Mouse (Mus musculus) forebrain, postnatal 0 days (tissue): ENCODE measurements at regions not wholly inside any gene's neighbourhood (a gene's known extent, or its start where the extent isn't known, plus 50 kb on each side); places are given as distances from the start of the nearest gene placed in this dataset.

ENCODE experiments used
- ATAC-seq: fragments of 200-750 bp; cut with Nextera tagmentation; 2 replicates; pipeline ENCODE4 v1.8.0; 2017; ENCODE audit warnings: mild to moderate bottlenecking, moderate library complexity
- DNase-seq: peaks from one replicate; pipeline ENCODE4 v3.0.0-alpha.2; 2015
- H3K27ac ChIP-seq: fragments of 300-500 bp; sonication (generic); 2 replicates; pipeline ENCODE4 v1.5.1; 2014; ENCODE audit warnings: low read depth, mild to moderate bottlenecking, antibody characterized with exemption, low read length, moderate library complexity, mixed read lengths
- H3K27me3 ChIP-seq: fragments of 300-500 bp; sonication (generic); 2 replicates; pipeline ENCODE4 v1.6.1; 2014; ENCODE audit warnings: mild to moderate bottlenecking, low read length, mixed read lengths; ENCODE audit not compliant: insufficient read depth
- H3K36me3 ChIP-seq: fragments of 300-500 bp; sonication (generic); 2 replicates; pipeline ENCODE4 v1.6.1; 2014; ENCODE audit warnings: mild to moderate bottlenecking, moderate library complexity; ENCODE audit not compliant: insufficient read depth
- H3K4me1 ChIP-seq: fragments of 300-500 bp; sonication (generic); 2 replicates; pipeline ENCODE4 v1.6.1; 2014; ENCODE audit warnings: antibody characterized with exemption; ENCODE audit not compliant: insufficient read depth
- H3K4me2 ChIP-seq: fragments of 300-500 bp; sonication (generic); 2 replicates; pipeline ENCODE4 v1.6.1; 2014; ENCODE audit warnings: low read depth, mild to moderate bottlenecking, moderate library complexity
- H3K4me3 ChIP-seq: fragments of 300-500 bp; sonication (generic); 2 replicates; pipeline ENCODE4 v1.5.1; 2014; ENCODE audit warnings: low read depth, low read length, mixed read lengths
- H3K9ac ChIP-seq: fragments of 300-500 bp; sonication (generic); 2 replicates; pipeline ENCODE4 v1.6.1; 2014; ENCODE audit warnings: mild to moderate bottlenecking
- H3K9me3 ChIP-seq: fragments of 300-500 bp; sonication (generic); 2 replicates; pipeline ENCODE4 v1.6.1; 2016; ENCODE audit warnings: low read length
- CTCF ChIP-seq: sonication (generic); IDR thresholded peaks from 2 replicates; pipeline ENCODE4 v1.5.1; 2016; ENCODE audit warnings: antibody characterized with exemption, control low read depth, low read depth
- WGBS: fragments of 180-500 bp; shearing (Covaris S2); extraction: QIAGEN DNeasy Blood & Tissue Kit; methylation state at CpG from one replicate; pipeline ENCODE4 v1.1.7; 2014; 5-methylcytosine and 5-hydroxymethylcytosine counted together

- no peaks in the 10 kb centered on the region for H3K9me3 ChIP-seq
- H3K9ac ChIP-seq = no peak overlapping the region
- 72% methylated on average over 6 of the region's 6 CpGs for WGBS
- H3K27me3 ChIP-seq = no peaks in the 10 kb centered on the region
- no peak for DNase-seq
- no peak overlapping the region for H3K4me3 ChIP-seq
- ATAC-seq = no peak
- H3K36me3 ChIP-seq = no peaks in the 10 kb centered on the region
- no peak overlapping the region for H3K4me2 ChIP-seq
- no peaks in the 10 kb centered on the region for H3K4me1 ChIP-seq
- no peak for TF ChIP-seq CTCF
- no peak overlapping the region for H3K27ac ChIP-seq
Observed at GRCm38 (mm10) chr1:33222997-33223396, 446.6 kb downstream of the Prim2 start.

DNA sequence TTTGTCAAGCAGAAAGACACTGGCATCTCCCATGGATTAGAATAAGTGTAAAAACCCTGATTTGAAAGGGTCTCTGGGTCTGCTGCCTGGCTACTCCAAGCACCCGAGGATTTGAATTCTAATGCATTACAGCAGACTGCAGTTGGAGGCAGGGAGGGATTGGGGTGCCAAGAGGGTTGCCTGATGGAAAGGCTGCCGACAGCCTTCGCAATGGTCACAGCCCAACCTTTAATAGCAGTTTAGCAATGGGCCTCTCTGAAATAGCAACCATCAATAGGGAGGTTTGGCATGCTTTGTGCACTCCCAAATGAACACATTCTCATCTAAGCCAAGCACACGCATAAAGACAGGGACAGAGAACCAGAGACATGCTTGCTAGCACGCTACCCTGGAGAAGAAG, 454.8 kb downstream of the Prim2 start:
- Histone ChIP-seq H3K4me1 (0 out of 2 replicates have a peak, but pooled peaks cover 4% of the 10 kb centered on the region), H3K9me3 (no peaks in the 10 kb centered on the region), H3K4me3 (no peak overlapping the region), H3K27me3 (no peaks in the 10 kb centered on the region), H3K27ac (0 out of 2 replicates have a peak overlapping the region, but pooled peaks have one; percentile 21), H3K4me2 (no peak overlapping the region), H3K36me3 (no peaks in the 10 kb centered on the region), H3K9ac (no peak overlapping the region)
- DNase-seq (peak; percentile 66), ATAC-seq (peak; percentile 93)
- 16% methylated on average over 5 of the region's 5 CpGs for WGBS
- TF ChIP-seq CTCF = no peak

GRCm38 (mm10) chr1:33214394-33214793, 455.2 kb downstream of the Prim2 start:
- Histone ChIP-seq H3K36me3 (no peaks in the 10 kb centered on the region), H3K4me2 (no peak overlapping the region), H3K4me1 (0 out of 2 replicates have a peak, but pooled peaks cover 4% of the 10 kb centered on the region), H3K9me3 (no peaks in the 10 kb centered on the region), H3K27ac (no peak overlapping the region; the same call in 1 of the 2 replicates), H3K4me3 (no peak overlapping the region), H3K27me3 (no peaks in the 10 kb centered on the region), H3K9ac (no peak overlapping the region)
- ATAC-seq = no peak
- whole genome bisulfite sequencing = 79% methylated on average over 1 of the region's 1 CpGs
- TF ChIP-seq CTCF = no peak
- no peak for DNase-seq

DNA sequence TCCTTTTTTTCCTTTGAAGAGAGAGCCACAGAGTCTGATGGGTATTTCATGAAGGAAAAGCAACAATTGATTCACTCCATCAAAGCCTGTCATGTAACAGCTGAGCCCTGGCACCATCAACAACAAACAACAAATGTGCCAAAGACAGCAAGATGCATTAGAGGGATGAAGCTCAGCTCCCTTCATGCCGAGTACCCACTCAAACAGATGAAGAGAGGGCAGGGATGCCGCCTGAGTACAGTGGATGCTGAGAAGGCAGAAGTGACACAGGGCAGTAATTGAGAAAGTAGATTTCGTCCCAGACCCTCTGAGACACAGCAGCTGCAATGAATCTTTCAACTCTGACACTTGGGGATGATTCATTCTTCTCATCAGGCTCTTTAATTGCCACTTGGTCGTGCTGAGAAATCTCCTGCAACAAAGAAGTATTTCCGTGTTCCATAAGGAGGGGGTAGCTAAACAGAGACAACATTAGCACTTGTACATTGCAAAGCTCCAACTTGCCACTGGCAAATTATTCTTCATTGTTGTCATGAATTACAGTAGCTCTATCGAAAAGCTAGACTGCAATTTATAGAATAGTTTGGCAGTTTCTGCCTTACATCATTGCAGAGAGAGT, 467.9 kb downstream of the Prim2 start:
- Histone ChIP-seq H3K27me3 (no peaks in the 10 kb centered on the region), H3K27ac (no peak overlapping the region), H3K4me1 (peaks cover 9% of the 10 kb centered on the region), H3K4me2 (peak overlapping the region; percentile 3; the same call in 1 of the 2 replicates), H3K9me3 (no peaks in the 10 kb centered on the region), H3K9ac (no peak overlapping the region), H3K4me3 (no peak overlapping the region), H3K36me3 (no peaks in the 10 kb centered on the region)
- DNase-seq (peak; percentile 68), ATAC-seq (peak; percentile 90)
- WGBS = 16% methylated on average over 6 of the region's 6 CpGs
- no peak for TF ChIP-seq CTCF

GRCm38 (mm10) chr1:33195114-33195513, 474.5 kb downstream of the Prim2 start:
- Histone ChIP-seq H3K9ac (no peak overlapping the region), H3K4me2 (no peak overlapping the region), H3K27me3 (no peaks in the 10 kb centered on the region), H3K36me3 (no peaks in the 10 kb centered on the region), H3K4me1 (no peaks in the 10 kb centered on the region), H3K4me3 (no peak overlapping the region), H3K9me3 (no peaks in the 10 kb centered on the region), H3K27ac (peak overlapping the region; percentile 22; the same call in 1 of the 2 replicates)
- peak; percentile 96 for ATAC-seq
- DNase-seq = peak; percentile 74
- TF ChIP-seq CTCF = no peak
- 44% methylated on average over 2 of the region's 2 CpGs for WGBS

- DNase-seq (peak; percentile 82), ATAC-seq (peak; percentile 84)
- Histone ChIP-seq H3K36me3 (no peaks in the 10 kb centered on the region), H3K27me3 (no peaks in the 10 kb centered on the region), H3K4me1 (no peaks in the 10 kb centered on the region), H3K27ac (peak overlapping the region; percentile 37; the same call in 1 of the 2 replicates), H3K4me3 (no peak overlapping the region), H3K9me3 (no peaks in the 10 kb centered on the region), H3K9ac (no peak overlapping the region), H3K4me2 (no peak overlapping the region)
- TF ChIP-seq CTCF = peak; percentile 59
- WGBS = 40% methylated on average over 10 of the region's 10 CpGs
Observed at GRCm38 (mm10) chr1:33174646-33175435, 494.8 kb downstream of the Prim2 start.

DNA sequence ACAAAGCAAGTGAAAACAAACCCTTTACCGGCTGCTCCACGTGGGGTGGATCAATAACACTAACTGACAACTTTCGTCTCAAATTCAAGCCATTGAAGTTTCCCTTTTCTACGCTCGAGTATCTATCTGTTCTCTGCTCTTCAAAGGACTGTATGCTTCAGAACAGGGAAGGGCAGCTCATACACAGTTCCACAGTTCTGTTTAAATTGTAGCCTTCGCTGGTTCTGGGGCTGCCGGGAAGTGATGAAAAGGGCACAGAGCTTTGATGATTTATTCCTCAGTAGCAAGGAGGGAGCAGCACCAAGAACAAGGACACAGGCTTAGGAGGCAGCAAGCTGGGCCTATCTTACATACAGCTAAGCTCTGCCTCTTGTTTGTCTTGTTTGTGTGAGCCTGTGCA, 532.6 kb downstream of the Prim2 start:
- Histone ChIP-seq H3K4me1 (no peaks in the 10 kb centered on the region), H3K27me3 (no peaks in the 10 kb centered on the region), H3K36me3 (no peaks in the 10 kb centered on the region), H3K4me2 (no peak overlapping the region), H3K27ac (no peak overlapping the region), H3K9ac (no peak overlapping the region), H3K9me3 (no peaks in the 10 kb centered on the region), H3K4me3 (no peak overlapping the region)
- WGBS = 63% methylated on average over 7 of the region's 7 CpGs
- no peak for DNase-seq
- no peak for ATAC-seq
- TF ChIP-seq CTCF = no peak
